Mouse (Mus musculus) hindbrain, embryonic 15.5 days (tissue): ENCODE data around the gene Zmym4. TPM values are rescaled to one million over a fixed set of nuclear protein-coding genes. Genes with fewer than 3 reads are reported as not detected.

Experiments
- polyA plus RNA-seq: library from polyadenylated mRNA; unstranded; fragments of >200 nt; fragmentation: Nextera tagmentation; extraction: Ambion mirVana; gene quantifications from 2 replicates; pipeline ENCODE4 v1.2.1, GENCODE M21; 2015

Gene Zmym4
- polyA plus RNA-seq, 1 experiment from 2014 or later, result 25.4 TPM

Other genes starting within 250 kb of the Zmym4 start
- 0.32 and 0.51 TPM in 2 replicates for gene Tfap2e, start 231.9 kb downstream of the Zmym4 start, polyA plus RNA-seq
- gene Ncdn, start 214.7 kb downstream of the Zmym4 start, polyA plus RNA-seq, result 130 and 146 TPM in 2 replicates
- 39.5 and 41.4 TPM in 2 replicates for gene AU040320, start 214.6 kb downstream of the Zmym4 start, polyA plus RNA-seq
- 64.1 and 73.2 TPM in 2 replicates for gene Sfpq, start 53.2 kb upstream of the Zmym4 start, polyA plus RNA-seq
- 26.0 and 26.3 TPM in 2 replicates for gene Zmym1, start 93.0 kb upstream of the Zmym4 start, polyA plus RNA-seq
- 30.3 and 36.7 TPM in 2 replicates for gene Zmym6, start 109.2 kb upstream of the Zmym4 start, polyA plus RNA-seq
- 17.4 and 17.6 TPM in 2 replicates for gene Tmem35b, start 155.6 kb upstream of the Zmym4 start, polyA plus RNA-seq
- 24.9 and 32.0 TPM in 2 replicates for gene Dlgap3, start 201.1 kb upstream of the Zmym4 start, polyA plus RNA-seq